Mouse (Mus musculus): ENCODE data around the gene Tpx2. TPM values are rescaled to one million over a fixed set of nuclear protein-coding genes. Genes with fewer than 3 reads are reported as not detected.
A peak's percentile ranks its signal among the peaks of the same experiment; 100 is the strongest.

Gene Tpx2
- total RNA-seq, 2 experiments from 2014 or later: 1.5 to 1.6 TPM

GRCm38 (mm10) chr2:152907114-152907943 is 59.6 kb downstream of the Tpx2 start:
- intact Hi-C loops (cut with DNase I): no loop called here
- DNase-seq (ENCODE audit: low spot score): no peak

GRCm38 (mm10) chr2:152909848-152910247 is 62.1 kb downstream of the Tpx2 start:
- DNase-seq (ENCODE audit: low spot score): no peak
- intact Hi-C loops (cut with DNase I): no loop called here

DNA sequence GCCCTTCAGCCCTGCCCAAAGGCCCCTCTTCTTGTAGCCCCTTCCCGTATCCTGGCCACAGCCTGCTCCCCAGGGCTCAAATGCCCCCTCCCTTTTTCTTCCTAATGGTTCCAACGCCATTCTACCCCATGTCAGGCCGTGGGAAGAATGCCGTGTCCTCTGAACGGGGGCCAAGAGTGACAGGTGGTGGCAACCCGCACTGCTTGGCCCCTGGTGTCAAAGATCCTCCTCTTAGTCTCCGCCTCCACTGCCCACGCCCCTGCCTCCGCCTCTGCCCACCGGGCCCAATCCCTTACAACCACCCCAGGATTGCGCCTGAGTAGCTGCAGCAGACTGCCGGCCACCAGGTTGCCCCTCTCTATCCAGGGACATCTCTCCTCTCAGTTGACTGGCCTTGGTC is 63.3 kb downstream of the Tpx2 start, which contains the start of gene Mylk2:
Gene Mylk2 (plus strand): TSS at position 322 of the 400 bp plus-strand sequence.
- no peak for DNase-seq (ENCODE audit: low spot score)
- intact Hi-C loops (cut with DNase I): no loop called here

DNA sequence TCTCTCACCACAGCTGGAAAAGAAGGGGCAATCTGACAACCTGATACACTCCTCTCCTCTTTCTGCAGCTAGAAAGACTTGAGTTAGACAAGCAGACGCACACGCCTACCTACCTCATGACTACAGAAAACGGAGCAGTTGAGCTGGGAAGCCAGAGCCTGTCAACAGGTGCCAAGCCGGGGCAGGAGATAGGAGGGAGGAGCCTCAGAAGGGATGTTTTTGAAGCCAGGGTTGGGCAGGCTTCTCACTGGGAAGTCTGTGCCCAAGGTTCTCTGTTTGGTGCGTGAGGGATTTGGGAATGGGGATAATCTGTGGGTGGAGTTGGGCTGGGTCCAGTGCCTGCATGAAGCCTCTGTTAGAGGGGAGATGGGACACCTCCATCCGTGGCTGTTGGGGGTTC is 63.7 kb downstream of the Tpx2 start:
- intact Hi-C loops (cut with DNase I): no loop called here
- no peak for DNase-seq (ENCODE audit: low spot score)

- no peak for DNase-seq (ENCODE audit: low spot score)
- intact Hi-C loops (cut with DNase I): no loop called here
These were observed 65.7 kb downstream of the Tpx2 start for GRCm38 (mm10) chr2:152913471-152913870.

GRCm38 (mm10) chr2:152914310-152915120 is 66.8 kb downstream of the Tpx2 start:
- peak; percentile 73 for DNase-seq (ENCODE audit: low spot score)
- intact Hi-C loops (cut with DNase I): loop anchor here (2.0 kb wide), 1 partner anchor 18 kb away; the partner anchor contains the start of gene Foxs1

GRCm38 (mm10) chr2:152915453-152915852 is 67.7 kb downstream of the Tpx2 start:
- DNase-seq (ENCODE audit: low spot score): no peak
- intact Hi-C loops (cut with DNase I): loop anchor here (2.0 kb wide), 1 partner anchor 17 kb away; the partner anchor contains the start of gene Foxs1

DNA sequence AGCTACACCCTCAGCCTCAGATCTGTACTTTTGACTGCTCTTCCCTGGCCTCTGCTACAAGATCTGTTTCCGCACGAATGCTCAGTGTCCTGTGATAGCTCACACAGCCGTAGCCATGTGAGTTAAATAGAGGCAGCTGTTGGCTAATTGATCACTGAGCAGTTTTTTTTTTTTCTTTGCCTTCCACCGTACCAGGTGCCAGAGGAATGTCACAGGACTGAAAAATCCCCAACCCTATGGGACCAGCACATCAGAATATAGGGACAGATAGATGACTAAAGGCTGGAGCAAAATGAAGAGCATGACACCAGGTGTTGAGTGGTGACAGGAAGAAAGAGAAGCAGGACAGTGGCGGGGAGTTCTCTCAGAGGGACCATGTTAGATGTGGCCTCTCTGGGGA is 68.3 kb downstream of the Tpx2 start:
- intact Hi-C loops (cut with DNase I): loop anchor here (2.0 kb wide), 2 partner anchors 99 to 227 kb away; partner anchors contain the start of gene Pdrg1

DNA sequence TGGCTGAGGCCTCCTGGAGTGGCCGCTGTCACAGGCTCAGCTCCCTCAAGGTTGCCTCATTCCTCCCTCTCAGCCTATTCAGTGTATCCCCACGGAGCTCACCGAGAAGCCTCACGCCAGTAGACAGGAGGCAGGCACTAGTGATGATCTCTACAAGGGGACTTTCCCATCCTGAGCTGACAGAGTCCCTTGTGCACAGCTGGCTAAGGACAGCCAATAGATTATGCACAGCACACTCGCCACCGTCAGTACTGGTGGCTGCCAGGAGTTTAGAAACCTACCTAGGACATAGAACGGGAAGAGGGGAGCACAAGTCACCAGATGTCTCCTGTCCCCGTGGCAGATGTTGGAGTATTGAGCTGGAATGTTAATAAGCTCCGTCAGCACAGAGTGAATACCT is 69.9 kb downstream of the Tpx2 start:
- intact Hi-C loops (cut with DNase I): loop anchor here (2.0 kb wide), 2 partner anchors 97 to 225 kb away; partner anchors contain the start of gene Pdrg1

More for the DNA sequence above, 68.3 kb downstream of the Tpx2 start:
- no peak for DNase-seq (ENCODE audit: low spot score)

GRCm38 (mm10) chr2:152922376-152922775 is 74.6 kb downstream of the Tpx2 start:
- no peak for DNase-seq (ENCODE audit: low spot score)
- intact Hi-C loops (cut with DNase I): no loop called here

More for the DNA sequence above, 69.9 kb downstream of the Tpx2 start:
- DNase-seq (ENCODE audit: low spot score): no peak

DNA sequence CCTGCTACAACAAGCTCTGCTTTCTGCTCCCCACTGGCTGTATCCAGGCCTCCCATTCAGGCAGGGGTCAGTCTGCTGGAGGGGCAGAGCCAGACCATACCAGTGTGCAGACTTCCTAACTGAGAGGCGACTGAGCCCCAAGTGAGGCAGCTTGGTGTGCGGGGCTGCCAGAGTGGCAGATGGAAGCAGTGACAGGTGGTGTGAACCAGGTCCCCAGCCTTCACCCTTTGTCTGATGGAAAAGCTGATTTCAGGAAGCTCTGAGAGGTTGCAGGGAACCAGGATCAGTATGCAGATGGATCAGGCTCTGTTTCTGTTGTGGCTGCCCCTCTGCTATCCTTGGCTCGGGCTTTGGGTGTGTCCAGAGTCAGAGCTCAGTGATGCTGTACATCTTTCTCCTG is 75.9 kb downstream of the Tpx2 start:
- intact Hi-C loops (cut with DNase I): no loop called here

GRCm38 (mm10) chr2:152924128-152924527 is 76.4 kb downstream of the Tpx2 start:
- DNase-seq (ENCODE audit: low spot score): no peak
- intact Hi-C loops (cut with DNase I): no loop called here

More for the DNA sequence above, 75.9 kb downstream of the Tpx2 start:
- DNase-seq (ENCODE audit: low spot score): no peak

GRCm38 (mm10) chr2:152924543-152924942 is 76.8 kb downstream of the Tpx2 start:
- intact Hi-C loops (cut with DNase I): no loop called here
- no peak for DNase-seq (ENCODE audit: low spot score)

DNA sequence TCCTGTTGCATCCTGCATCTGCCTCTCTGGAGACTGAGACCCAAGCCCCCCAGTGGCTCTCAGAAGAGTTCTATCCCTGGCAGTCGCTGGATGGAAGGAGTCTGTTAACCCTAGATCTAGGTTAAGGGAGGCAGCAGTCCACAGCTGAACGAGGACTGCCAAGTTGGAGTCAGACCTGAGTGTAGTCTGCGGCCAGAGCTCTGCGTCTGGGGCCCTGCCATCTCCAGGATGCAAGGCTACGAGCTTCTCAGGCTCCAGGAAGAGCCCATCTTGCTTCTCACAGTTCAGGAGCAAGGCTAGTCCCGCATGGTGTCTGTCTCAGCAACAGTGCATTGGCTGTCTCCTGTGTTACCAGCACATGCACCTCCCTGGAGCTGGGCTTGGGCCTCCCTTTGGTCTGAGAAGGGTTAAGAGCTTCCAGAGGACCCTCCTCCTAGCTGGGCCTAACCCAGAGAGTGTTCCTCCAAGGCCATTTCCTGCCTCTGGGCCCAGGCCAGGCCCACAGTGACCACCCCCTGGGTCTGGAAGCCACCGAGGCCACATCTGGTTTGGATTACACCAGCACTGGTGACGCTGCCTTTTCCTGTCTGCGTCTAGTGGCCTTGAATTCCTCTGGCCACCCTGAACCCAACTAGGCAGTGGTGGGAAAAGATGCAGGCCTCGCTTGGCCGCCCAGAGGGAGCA is 77.6 kb downstream of the Tpx2 start:
- DNase-seq (ENCODE audit: low spot score): peak; percentile 85
- intact Hi-C loops (cut with DNase I): no loop called here

- DNase-seq (ENCODE audit: low spot score): no peak
- intact Hi-C loops (cut with DNase I): no loop called here
These were observed 79.1 kb downstream of the Tpx2 start for GRCm38 (mm10) chr2:152926896-152927295.

GRCm38 (mm10) chr2:152927371-152927770 is 79.6 kb downstream of the Tpx2 start:
- no peak for DNase-seq (ENCODE audit: low spot score)
- intact Hi-C loops (cut with DNase I): no loop called here

DNA sequence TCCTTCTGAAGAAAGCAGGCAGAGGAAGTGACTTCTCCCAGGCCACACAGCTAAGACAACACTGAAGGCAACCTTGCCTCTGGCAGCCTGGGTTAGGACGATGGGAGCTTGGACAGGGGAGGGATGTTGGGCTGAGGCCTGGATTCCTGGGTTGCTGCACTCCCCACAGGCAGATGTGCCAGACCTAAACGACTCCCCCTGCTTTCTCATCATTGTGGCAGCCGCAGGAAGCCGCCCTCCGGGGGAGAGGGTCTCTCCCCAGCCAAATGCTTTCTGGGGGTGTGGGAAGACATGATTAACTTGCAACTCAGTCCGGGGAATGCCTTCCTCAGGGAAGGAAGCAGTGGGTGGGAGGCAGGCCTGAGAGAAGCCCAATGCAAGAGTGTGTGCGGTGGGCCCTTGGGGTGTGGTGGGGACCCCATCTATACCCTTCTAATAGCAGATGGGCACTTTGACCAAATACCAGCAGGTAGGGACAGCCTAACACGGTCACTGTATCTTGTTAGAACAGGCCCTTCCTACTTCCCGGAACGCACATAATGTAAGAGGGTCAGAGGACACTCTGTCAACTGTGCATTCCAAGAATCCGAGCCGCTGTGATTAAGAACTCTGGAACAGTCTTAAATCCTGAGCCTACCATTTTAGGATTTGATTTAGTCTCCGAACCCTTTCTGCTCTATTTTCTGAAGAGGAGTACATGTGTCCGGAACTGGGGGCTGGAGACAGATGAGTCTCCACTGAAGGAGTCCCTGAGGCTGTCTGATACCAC is 80.6 kb downstream of the Tpx2 start:
- DNase-seq (ENCODE audit: low spot score): no peak
- intact Hi-C loops (cut with DNase I): no loop called here

- intact Hi-C loops (cut with DNase I): no loop called here
These were observed 81.2 kb downstream of the Tpx2 start for GRCm38 (mm10) chr2:152928988-152929370.

DNA sequence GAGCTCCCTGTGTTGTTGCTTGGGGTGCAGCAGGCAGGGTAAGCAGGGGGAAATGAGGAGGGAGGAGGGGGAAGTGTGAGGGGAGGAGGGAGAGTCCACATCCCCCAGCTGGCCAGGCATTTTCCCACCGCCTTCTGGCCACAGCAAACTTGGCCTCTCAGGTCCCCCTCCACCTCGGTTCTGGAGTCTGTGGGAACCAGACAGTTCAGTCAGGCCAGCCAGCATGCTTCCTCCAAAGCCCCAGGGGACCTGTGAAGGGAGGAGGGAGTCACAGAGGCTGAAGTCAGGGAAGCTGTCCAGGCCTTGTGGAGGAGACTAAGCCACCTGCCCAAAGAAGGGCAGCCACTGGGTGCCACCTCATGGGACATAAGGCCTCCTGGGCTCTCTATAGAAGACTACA is 82.5 kb downstream of the Tpx2 start:
- DNase-seq (ENCODE audit: low spot score): peak; percentile 66
- intact Hi-C loops (cut with DNase I): no loop called here

More at GRCm38 (mm10) chr2:152928988-152929370, 81.2 kb downstream of the Tpx2 start:
- DNase-seq (ENCODE audit: low spot score): no peak
